Mouse (Mus musculus) heart, postnatal 25 days (tissue): ENCODE measurements around the gene Slc27a1. TPM values are rescaled to one million over a fixed set of nuclear protein-coding genes. Genes with fewer than 3 reads are reported as not detected.

Experiments used
- DNase-seq: peaks from one replicate; pipeline ENCODE4 v3.0.0; 2022; ENCODE audit warnings: low spot score
- intact Hi-C: fragments of 180-260 bp; cut with DNase I; formaldehyde crosslinking; loops from one replicate; pipeline ENCODE4 v1.15.1; 2025
- total RNA-seq, 2 experiments: library from RNA; stranded (reverse); gene quantifications; 2 replicates each; pipeline ENCODE4 v1.2.3; 2021

Gene Slc27a1
- total RNA-seq, 2 experiments from 2014 or later = 140 to 143 TPM

DNA sequence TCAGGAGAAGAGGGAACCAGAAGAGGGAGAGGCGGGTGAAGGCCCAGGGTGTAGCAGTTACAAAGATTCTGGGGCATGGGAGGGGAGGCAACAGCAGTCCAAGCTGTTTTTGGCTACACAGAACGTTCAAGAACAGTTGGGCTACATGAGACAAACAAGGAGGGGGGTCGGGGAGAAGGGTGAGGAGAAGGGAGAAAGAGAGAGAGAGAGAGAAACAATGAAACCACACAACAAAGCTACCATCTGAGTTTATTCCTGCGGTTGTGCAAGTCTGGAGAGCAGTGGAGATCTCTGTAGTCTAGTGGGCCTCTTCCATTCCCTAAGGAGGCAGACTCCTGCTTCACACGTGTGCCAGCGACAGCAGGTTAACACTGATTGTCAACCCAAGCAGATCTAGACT, 14.7 kb upstream of the Slc27a1 start:
- DNase-seq = no peak
- intact Hi-C loops = no loop called here

- intact Hi-C loops = no loop called here
- no peak for DNase-seq
Measured at GRCm38 (mm10) chr8:71554644-71555043, 14.0 kb upstream of the Slc27a1 start.

- DNase-seq = no peak
- intact Hi-C loops = no loop called here
Measured at GRCm38 (mm10) chr8:71558071-71558957, 10.4 kb upstream of the Slc27a1 start, which contains the start of gene Tmem221. Tmem221 (minus strand) TSS chr8:71558871.

DNA sequence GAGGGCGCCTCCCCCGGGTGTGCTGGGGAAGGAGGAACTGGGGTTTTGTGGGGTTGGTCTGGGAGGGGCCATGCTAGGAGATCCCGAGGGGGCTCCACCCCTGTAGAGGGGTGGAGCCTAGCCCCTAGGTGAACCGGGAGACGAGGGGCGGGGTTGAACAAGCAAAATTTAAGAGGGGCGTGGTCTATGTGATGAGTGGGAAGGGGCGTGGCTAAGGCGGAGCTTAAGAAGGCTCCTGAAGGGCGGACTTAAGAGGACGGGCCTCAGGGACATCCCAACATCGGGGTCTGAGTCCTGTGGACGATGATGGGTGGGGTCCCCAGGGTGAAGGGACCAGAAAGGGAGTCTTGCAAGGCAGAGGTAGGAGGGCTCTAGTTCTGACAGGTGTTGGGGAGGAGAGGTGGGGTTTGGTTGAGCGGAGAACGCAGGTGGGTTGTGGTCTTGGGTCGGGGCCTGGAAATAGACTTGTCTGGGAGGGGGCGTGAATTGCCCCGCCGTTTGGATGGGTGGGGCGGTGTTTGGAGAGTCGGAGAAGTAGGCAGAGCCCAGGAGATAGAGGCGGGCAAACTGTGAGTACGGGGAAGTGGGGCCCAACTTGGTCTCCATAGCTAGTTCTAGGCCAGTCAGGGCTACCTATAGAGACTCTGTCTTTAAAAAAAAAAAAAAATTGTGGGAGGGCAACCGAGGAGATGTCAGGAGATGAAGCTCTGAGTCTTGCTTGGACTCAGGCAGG, 9.6 kb upstream of the Slc27a1 start:
- DNase-seq = peak; percentile 39
- intact Hi-C loops = no loop called here

GRCm38 (mm10) chr8:71560071-71560470, 8.6 kb upstream of the Slc27a1 start:
- DNase-seq = no peak
- intact Hi-C loops = no loop called here

DNA sequence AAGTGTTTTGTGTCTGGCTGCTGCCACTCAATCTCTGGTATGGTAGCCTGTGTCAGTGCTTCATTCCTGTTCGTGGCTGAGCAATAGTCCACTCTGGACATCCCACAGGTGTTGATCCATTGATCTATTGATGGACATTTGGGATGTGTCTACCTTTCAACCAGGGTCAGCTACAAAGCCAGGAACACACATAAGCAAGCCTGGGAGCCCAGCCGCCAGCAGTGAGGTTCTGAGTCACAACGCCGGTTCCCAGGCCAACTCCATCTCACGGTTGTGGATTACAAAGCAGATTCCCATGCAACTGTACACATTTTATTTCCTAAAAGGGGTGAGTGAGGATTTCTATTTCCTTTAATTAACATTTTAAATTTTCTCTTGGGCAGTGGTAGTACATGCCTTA, 7.9 kb upstream of the Slc27a1 start:
- intact Hi-C loops = loop anchor here (1.0 kb wide), 1 partner anchor 36 kb away; no protein-coding TSS in a partner anchor
- DNase-seq = no peak

DNA sequence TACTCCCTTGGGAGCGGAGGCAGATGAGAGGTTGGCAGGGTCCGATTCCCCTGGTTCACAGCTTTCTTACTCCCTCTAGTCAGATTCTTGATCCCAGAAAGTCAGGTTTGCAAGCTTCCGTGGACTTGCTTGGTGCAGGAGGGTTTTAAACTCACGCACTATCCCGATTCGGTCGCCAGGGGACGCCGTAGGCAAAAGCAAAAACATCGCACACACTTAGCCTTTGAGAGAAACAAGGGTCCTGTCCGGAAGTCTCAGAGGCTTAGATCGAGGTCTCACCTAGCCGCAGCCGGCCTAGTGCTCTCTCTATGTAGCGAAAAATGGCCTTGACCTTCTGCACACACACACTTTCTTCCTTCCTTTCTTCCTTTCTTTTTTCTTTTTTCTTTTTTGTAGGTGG, 7.3 kb upstream of the Slc27a1 start:
- no peak for DNase-seq
- intact Hi-C loops = loop anchor here (1.0 kb wide), 1 partner anchor 35 kb away; no protein-coding TSS in a partner anchor

DNA sequence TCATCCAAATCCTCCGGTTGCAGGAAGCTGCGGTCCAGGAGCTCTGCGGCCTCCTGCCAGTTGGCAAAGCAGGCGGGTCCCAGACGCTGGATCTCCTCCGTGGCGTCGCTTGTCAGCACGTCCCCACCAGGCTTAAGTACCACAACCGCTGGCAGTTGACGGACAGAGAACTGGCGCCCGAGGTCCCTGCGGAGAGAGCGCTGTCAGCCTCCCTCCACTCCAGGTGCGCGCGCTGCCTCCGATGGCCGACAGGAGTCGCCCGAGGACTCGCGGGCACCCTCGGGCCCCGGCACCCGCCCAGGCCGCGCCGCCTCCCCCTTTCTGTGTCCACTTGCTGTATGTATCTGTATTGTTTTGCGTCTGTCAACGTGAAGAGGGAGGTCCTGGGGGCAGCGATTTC, 5.9 kb upstream of the Slc27a1 start:
- DNase-seq = peak; percentile 67
- intact Hi-C loops = loop anchor here (1.0 to 2.0 kb wide), 2 partner anchors 70 to 98 kb away; no protein-coding TSS in a partner anchor

DNA sequence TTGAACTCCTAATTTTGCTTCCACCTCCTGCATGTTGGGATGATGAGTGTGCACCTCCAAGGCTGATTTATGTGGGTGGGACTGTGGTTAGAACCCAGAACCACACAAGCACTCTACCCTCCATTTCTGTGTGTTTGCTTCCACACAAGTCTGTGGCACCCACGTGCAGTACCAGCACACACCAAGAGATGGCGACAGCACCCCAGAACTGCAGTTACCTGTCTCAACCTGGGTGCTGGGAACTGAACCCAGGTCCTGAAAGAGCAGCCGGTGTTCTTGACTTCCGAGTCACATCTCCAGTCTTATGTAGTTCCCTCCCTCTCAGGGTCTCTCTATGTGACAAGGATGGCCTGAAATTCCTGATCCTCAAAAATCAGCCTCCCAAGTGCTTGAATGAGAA, 4.7 kb upstream of the Slc27a1 start:
- no peak for DNase-seq
- intact Hi-C loops = loop anchor here (1.0 to 2.0 kb wide), 2 partner anchors 69 to 96 kb away; no protein-coding TSS in a partner anchor

GRCm38 (mm10) chr8:71566501-71566900, 2.2 kb upstream of the Slc27a1 start, which contains the start of gene Nxnl1:
Nxnl1 (minus strand) TSS chr8:71566601.
- no peak for DNase-seq
- intact Hi-C loops = no loop called here

DNA sequence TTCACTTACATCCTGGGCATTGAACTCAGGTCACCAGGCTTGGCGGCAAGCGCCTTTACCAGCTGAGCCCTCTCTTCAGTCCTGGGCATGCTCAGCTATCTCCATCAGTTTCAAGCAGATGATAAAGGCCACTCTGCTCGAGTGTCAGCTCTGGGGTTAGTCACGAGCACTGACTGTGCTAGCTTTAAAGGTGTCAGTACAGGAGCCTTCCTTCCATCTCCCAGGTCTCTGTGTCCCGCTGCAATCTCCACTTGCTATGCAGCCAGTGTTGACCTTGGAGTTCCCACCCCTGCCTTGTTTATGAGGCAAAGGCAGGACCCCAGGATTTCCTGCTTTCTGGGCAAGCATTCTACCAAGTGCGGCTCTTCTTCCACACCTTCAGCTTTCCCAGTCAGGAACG, 1.1 kb upstream of the Slc27a1 start:
- intact Hi-C loops = no loop called here

GRCm38 (mm10) chr8:71568941-71569340, 259 bp downstream of the Slc27a1 start:
- no peak for DNase-seq
- intact Hi-C loops = no loop called here

More for the DNA sequence above, 1.1 kb upstream of the Slc27a1 start:
- DNase-seq = no peak

- intact Hi-C loops = no loop called here
- DNase-seq = peak; percentile 74
Measured at GRCm38 (mm10) chr8:71569366-71570290, 946 bp downstream of the Slc27a1 start.

GRCm38 (mm10) chr8:71570291-71570954, 1.7 kb downstream of the Slc27a1 start:
- DNase-seq = peak; percentile 80
- intact Hi-C loops = no loop called here

- DNase-seq = no peak
Measured at GRCm38 (mm10) chr8:71572077-71572476, 3.4 kb downstream of the Slc27a1 start.

DNA sequence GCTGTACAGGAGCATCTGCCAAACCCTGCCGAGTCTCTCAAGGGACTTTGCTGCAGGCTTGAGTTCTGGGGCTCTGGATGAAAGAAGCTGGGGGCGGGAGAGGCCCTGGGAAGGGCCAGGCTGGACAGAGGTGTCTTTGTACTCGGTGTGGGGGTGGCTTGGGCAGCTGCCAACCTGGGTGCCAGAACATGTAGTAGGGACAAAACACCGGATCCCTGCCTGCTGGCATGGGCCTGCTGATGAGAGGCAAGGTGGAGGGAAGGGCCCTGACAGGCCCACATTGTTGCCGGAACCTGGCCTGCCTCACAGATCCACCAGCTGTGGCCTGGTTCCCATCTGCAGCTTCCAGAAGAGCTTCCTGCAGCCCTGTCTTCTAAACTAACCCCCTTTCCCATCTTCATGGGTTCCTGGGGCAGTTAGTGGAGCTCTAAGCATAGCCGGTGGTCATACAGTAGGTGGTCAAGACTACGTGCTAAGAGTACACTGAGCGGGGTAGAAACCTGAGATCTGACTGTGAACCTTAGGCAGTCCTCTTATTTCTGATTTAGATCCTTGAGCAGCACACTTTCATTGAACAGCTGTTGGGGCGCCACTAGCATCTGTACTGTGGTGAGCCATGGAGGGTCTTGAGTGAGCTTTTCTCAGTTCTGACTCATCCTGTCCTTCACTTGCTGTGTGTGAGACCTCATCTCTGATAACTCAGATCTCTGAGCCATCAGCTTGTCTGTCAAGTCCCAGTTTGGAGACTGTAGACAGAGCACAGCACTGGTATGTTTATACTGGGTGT, 4.4 kb downstream of the Slc27a1 start:
- intact Hi-C loops = no loop called here
- peak; percentile 67 for DNase-seq

More at GRCm38 (mm10) chr8:71572077-71572476, 3.4 kb downstream of the Slc27a1 start:
- intact Hi-C loops = no loop called here

DNA sequence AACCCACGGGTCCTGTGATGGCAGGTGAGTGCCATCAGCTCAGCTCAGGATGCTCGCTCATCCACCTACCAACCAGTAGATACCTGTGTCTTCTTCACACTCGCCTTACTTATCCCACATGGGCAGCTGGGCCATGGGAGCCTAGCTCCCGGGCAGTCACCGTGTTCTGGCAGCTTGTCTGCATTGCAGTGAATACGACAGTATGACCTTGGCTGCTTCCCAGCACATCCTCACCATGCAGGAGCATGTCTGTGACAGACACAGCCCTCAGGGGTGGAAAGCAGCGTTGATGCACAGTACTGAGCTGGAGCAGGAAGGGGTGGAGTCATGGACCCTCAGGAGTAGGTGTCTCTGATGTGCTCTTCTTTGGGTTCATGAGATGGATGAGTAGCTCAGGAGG, 5.7 kb downstream of the Slc27a1 start:
- DNase-seq = no peak
- intact Hi-C loops = no loop called here

- intact Hi-C loops = no loop called here
Measured at GRCm38 (mm10) chr8:71575020-71575419, 6.3 kb downstream of the Slc27a1 start.

More at GRCm38 (mm10) chr8:71575020-71575419, 6.3 kb downstream of the Slc27a1 start:
- DNase-seq = no peak
